Mouse (Mus musculus) neural tube, embryonic 15.5 days (tissue): ENCODE data around the gene Pbxip1. TPM values are rescaled to one million over a fixed set of nuclear protein-coding genes. Genes with fewer than 3 reads are reported as not detected.
"Not testable (repeated sequence)": the region's sequence is repeated elsewhere in the genome, so short reads cannot be mapped to it uniquely, and the experiment has no call there.

Source experiments
- ATAC-seq: fragments of 200-750 bp; cut with Nextera tagmentation; 2 replicates; pipeline ENCODE4 v1.8.0; 2017; ENCODE audit warnings: mild to moderate bottlenecking, moderate TSS enrichment, moderate library complexity; ENCODE audit not compliant: low FRiP score
- H3K27ac ChIP-seq: fragments of 300-500 bp; sonication (generic); replicated peaks from 2 replicates; pipeline ENCODE4 v1.5.1; 2015; ENCODE audit warnings: mild to moderate bottlenecking, inconsistent platforms
- H3K27me3 ChIP-seq: fragments of 300-500 bp; sonication (generic); replicated peaks from 2 replicates; pipeline ENCODE4 v1.6.1; 2015; ENCODE audit warnings: inconsistent platforms
- H3K36me3 ChIP-seq: fragments of 300-500 bp; sonication (generic); 2 replicates; pipeline ENCODE4 v1.6.1; 2015; ENCODE audit warnings: inconsistent platforms
- H3K4me1 ChIP-seq: fragments of 300-500 bp; sonication (generic); 2 replicates; pipeline ENCODE4 v1.6.1; 2015; ENCODE audit warnings: inconsistent platforms
- H3K4me2 ChIP-seq: fragments of 300-500 bp; sonication (generic); 2 replicates; pipeline ENCODE4 v1.6.1; 2015; ENCODE audit warnings: inconsistent platforms, mild to moderate bottlenecking, moderate library complexity
- H3K4me3 ChIP-seq: fragments of 300-500 bp; sonication (generic); replicated peaks from 2 replicates; pipeline ENCODE4 v1.5.1; 2015; ENCODE audit warnings: mild to moderate bottlenecking, inconsistent platforms
- H3K9ac ChIP-seq: fragments of 300-500 bp; sonication (generic); replicated peaks from 2 replicates; pipeline ENCODE4 v1.6.1; 2015; ENCODE audit warnings: mild to moderate bottlenecking, inconsistent platforms
- H3K9me3 ChIP-seq: fragments of 300-500 bp; sonication (generic); replicated peaks from 2 replicates; pipeline ENCODE4 v1.6.1; 2016; ENCODE audit warnings: inconsistent platforms
- WGBS: fragments of 180-500 bp; shearing (Covaris S2); methylation state at CpG from one replicate; pipeline ENCODE4 v1.1.7; 2015; ENCODE audit warnings: mixed read lengths; 5-methylcytosine and 5-hydroxymethylcytosine counted together
- polyA plus RNA-seq: library from polyadenylated mRNA; unstranded; fragments of >200 nt; fragmentation: Nextera tagmentation; extraction: Ambion mirVana; gene quantifications from 2 replicates; pipeline ENCODE4 v1.2.1, GENCODE M21; 2015

Gene Pbxip1
- polyA plus RNA-seq, 1 experiment from 2014 or later = 16.1 TPM

DNA sequence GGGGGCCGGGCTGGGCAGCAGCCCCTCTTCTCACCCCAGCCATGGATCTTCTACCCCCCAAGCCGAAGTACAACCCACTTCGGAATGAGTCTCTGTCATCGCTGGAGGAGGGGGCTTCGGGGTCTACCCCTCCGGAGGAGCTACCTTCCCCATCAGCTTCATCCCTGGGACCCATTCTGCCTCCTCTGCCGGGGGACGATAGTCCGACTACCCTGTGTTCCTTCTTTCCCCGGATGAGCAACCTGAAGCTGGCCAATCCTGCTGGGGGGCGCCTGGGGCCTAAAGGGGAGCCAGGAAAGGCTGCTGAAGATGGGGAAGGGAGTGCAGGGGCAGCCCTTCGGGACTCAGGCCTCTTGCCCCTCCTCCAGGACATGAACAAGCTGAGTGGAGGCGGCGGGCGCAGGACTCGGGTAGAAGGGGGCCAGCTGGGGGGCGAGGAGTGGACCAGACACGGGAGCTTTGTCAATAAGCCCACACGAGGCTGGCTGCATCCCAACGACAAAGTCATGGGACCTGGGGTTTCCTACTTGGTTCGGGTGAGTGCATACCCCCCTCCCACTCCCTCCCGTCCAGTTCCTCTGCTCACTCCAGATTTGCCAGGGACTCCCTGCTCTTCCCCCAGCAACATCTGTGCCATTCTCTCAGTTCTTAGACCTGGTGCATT lies 14.6 kb upstream of the Pbxip1 start:
- H3K4me3 ChIP-seq = peak overlapping the region; percentile 37
- no peaks in the 10 kb centered on the region for H3K27me3 ChIP-seq
- 10% methylated on average over 22 of the region's 22 CpGs for WGBS
- H3K9ac ChIP-seq = peak overlapping the region; percentile 36
- H3K4me1 ChIP-seq = peaks cover 46% of the 10 kb centered on the region
- H3K36me3 ChIP-seq = no peaks in the 10 kb centered on the region
- ATAC-seq = no peak
- H3K9me3 ChIP-seq = no peaks in the 10 kb centered on the region
- peak overlapping the region; percentile 62 for H3K4me2 ChIP-seq
- H3K27ac ChIP-seq = peak overlapping the region; percentile 74; the same call in 1 of the 2 replicates

GRCm38 (mm10) chr3:89422556-89423205 lies 13.8 kb upstream of the Pbxip1 start:
- Histone ChIP-seq H3K9ac (no peak overlapping the region), H3K27me3 (no peaks in the 10 kb centered on the region), H3K36me3 (peaks cover 7% of the 10 kb centered on the region; the same call in 1 of the 2 replicates), H3K4me3 (peak overlapping the region; percentile 37; the same call in 1 of the 2 replicates), H3K4me2 (peak overlapping the region; percentile 62), H3K9me3 (no peaks in the 10 kb centered on the region), H3K4me1 (peaks cover 40% of the 10 kb centered on the region), H3K27ac (no peak overlapping the region)
- WGBS = 74% methylated on average over 6 of the region's 6 CpGs
- no peak for ATAC-seq

GRCm38 (mm10) chr3:89424416-89425140 lies 11.9 kb upstream of the Pbxip1 start:
- Histone ChIP-seq H3K36me3 (peaks cover 7% of the 10 kb centered on the region; the same call in 1 of the 2 replicates), H3K27ac (no peak overlapping the region), H3K4me3 (no peak overlapping the region), H3K4me2 (no peak overlapping the region), H3K4me1 (peaks cover 32% of the 10 kb centered on the region), H3K9me3 (no peaks in the 10 kb centered on the region), H3K27me3 (no peaks in the 10 kb centered on the region), H3K9ac (no peak overlapping the region)
- 92% methylated on average over 5 of the region's 5 CpGs for WGBS
- no peak for ATAC-seq

GRCm38 (mm10) chr3:89425141-89425525 lies 11.4 kb upstream of the Pbxip1 start:
- no peak overlapping the region for H3K4me2 ChIP-seq
- WGBS = 90% methylated on average over 5 of the region's 5 CpGs
- no peak overlapping the region for H3K27ac ChIP-seq
- H3K36me3 ChIP-seq = peaks cover 7% of the 10 kb centered on the region; the same call in 1 of the 2 replicates
- H3K4me3 ChIP-seq = no peak overlapping the region
- H3K9ac ChIP-seq = no peak overlapping the region
- H3K27me3 ChIP-seq = no peaks in the 10 kb centered on the region
- H3K9me3 ChIP-seq = no peaks in the 10 kb centered on the region
- H3K4me1 ChIP-seq = peaks cover 27% of the 10 kb centered on the region
- no peak for ATAC-seq

DNA sequence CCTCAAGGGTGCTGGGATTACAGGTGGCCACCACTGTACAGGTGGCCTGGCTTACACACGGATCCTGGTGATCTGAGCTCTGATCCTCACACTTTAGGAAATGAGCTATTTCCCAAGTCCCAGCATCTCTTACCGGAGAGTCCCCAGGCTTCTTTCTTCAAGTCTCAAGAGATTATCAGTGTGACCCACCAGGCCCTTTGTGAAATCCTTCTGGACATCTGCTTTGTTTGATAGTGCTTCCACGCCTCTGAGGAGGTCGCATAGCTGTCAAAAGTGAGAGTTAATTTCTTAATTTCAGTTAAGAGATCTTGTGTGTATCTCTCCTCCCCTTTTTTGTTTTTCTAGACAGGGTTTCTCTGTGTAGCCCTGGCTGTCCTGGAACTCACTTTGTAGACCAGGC lies 10.6 kb upstream of the Pbxip1 start:
- ATAC-seq = no peak
- Histone ChIP-seq H3K4me3 (no peak overlapping the region), H3K27me3 (no peaks in the 10 kb centered on the region), H3K4me1 (peaks cover 24% of the 10 kb centered on the region), H3K4me2 (no peak overlapping the region), H3K27ac (no peak overlapping the region), H3K9ac (no peak overlapping the region), H3K9me3 (no peaks in the 10 kb centered on the region), H3K36me3 (peaks cover 7% of the 10 kb centered on the region; the same call in 1 of the 2 replicates)
- 92% methylated on average over 4 of the region's 4 CpGs for WGBS

GRCm38 (mm10) chr3:89429021-89429420 lies 7.5 kb upstream of the Pbxip1 start:
- H3K4me3 ChIP-seq, H3K27me3 ChIP-seq, ATAC-seq, H3K27ac ChIP-seq, H3K9ac ChIP-seq, H3K4me2 ChIP-seq, H3K9me3 ChIP-seq: not testable (repeated sequence)
- peaks cover 24% of the 10 kb centered on the region for H3K36me3 ChIP-seq
- peaks cover 26% of the 10 kb centered on the region for H3K4me1 ChIP-seq
- 89% methylated on average over 7 of the region's 7 CpGs for WGBS

GRCm38 (mm10) chr3:89430171-89431159 lies 6.0 kb upstream of the Pbxip1 start, which contains the start of gene Pygo2:
Gene Pygo2, plus strand, starts transcription at chr3:89430214.
- peak within 1 kb of the TSS; percentile 59 for H3K4me2 ChIP-seq
- peak within 1 kb of the TSS; percentile 79 for H3K4me3 ChIP-seq
- H3K27me3 ChIP-seq = no peaks in the 10 kb centered on the region
- WGBS = 3% methylated on average over 64 of the region's 68 CpGs
- peak within 1 kb of the TSS; percentile 88 for H3K27ac ChIP-seq
- peak within 1 kb of the TSS; percentile 96 for H3K9ac ChIP-seq
- peaks cover 29% of the 10 kb centered on the region for H3K36me3 ChIP-seq
- peaks cover 33% of the 10 kb centered on the region for H3K4me1 ChIP-seq
- no peaks in the 10 kb centered on the region for H3K9me3 ChIP-seq
- peak; percentile 98 for ATAC-seq

DNA sequence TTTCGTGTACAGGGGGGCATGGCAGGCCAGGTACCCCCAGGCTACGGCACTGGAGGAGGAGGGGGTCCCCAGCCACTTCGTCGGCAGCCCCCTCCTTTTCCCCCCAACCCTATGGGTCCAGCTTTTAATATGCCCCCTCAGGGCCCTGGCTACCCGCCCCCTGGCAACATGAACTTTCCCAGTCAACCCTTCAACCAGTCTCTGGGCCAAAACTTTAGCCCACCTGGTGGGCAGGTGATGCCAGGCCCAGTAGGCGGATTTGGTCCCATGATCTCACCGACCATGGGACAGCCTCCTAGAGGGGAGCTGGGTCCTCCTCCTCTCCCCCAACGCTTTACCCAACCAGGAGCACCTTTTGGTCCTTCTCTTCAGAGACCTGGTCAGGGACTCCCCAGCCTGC lies 3.9 kb upstream of the Pbxip1 start:
- H3K4me2 ChIP-seq = no peak overlapping the region
- 93% methylated on average over 8 of the region's 8 CpGs for WGBS
- no peak for ATAC-seq

GRCm38 (mm10) chr3:89434532-89434931 lies 2.0 kb upstream of the Pbxip1 start:
- 89% methylated on average over 11 of the region's 11 CpGs for WGBS
- Histone ChIP-seq H3K4me1 (peaks cover 47% of the 10 kb centered on the region), H3K9ac (no peak overlapping the region), H3K36me3 (peaks cover 22% of the 10 kb centered on the region), H3K27me3 (no peaks in the 10 kb centered on the region), H3K4me2 (no peak overlapping the region), H3K4me3 (no peak overlapping the region), H3K9me3 (no peaks in the 10 kb centered on the region), H3K27ac (no peak overlapping the region; the same call in 1 of the 2 replicates)
- no peak for ATAC-seq

More for the DNA sequence above, 3.9 kb upstream of the Pbxip1 start:
- Histone ChIP-seq H3K36me3 (peaks cover 23% of the 10 kb centered on the region), H3K9me3 (no peaks in the 10 kb centered on the region), H3K27me3 (no peaks in the 10 kb centered on the region), H3K27ac (no peak overlapping the region), H3K9ac (no peak overlapping the region), H3K4me1 (peaks cover 47% of the 10 kb centered on the region), H3K4me3 (no peak overlapping the region)

DNA sequence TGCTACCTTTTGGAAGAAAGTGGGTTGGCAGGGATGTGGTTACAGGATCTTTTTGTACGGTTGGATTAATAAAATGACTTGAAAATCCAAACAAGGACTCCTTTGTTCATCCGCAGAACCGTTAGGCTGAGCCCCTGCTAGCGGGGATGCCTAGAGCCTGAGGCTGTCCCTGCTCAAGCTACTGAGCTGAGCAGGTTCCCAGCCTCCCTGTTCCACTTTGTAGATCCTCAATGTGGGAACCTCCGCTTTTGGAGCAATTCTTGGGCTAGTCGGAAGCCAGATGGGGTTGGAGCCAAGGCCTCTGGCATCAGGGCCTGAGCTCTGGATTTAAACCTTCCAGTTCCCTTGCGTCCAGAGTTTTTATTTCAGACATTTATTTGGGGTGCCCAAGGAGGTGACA lies 1.5 kb upstream of the Pbxip1 start:
- Histone ChIP-seq H3K27ac (peak overlapping the region; percentile 4; the same call in 1 of the 2 replicates), H3K4me1 (peaks cover 47% of the 10 kb centered on the region)
- 68% methylated on average over 7 of the region's 7 CpGs for WGBS

DNA sequence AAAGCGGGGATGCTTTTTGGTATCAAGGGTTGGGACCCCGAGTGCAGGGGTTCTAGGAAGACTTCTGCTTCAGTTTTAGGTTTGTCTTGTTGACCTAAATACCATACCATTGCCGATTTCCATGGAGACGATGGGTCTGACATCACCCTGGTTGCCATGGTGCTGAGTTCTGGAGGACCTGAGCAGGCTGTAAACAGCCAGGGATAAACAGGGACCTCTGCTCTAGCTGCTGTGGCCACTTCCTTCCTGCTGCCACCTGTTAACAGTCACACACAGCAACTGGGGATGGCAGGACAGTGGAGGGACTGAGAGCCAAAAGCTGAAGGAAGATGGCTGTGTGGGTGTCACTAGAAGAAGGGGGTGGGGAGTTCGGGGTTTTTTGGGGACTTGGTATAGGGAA lies 763 bp downstream of the Pbxip1 start:
- H3K4me2 ChIP-seq = peak overlapping the region; percentile 46
- 0 out of 2 replicates have a peak overlapping the region, but pooled peaks have one; percentile 8 for H3K9ac ChIP-seq
- H3K27ac ChIP-seq = peak overlapping the region; percentile 62
- peak overlapping the region; percentile 36 for H3K4me3 ChIP-seq
- no peak for ATAC-seq
- no peaks in the 10 kb centered on the region for H3K27me3 ChIP-seq
- H3K9me3 ChIP-seq = no peaks in the 10 kb centered on the region
- 22% methylated on average over 5 of the region's 5 CpGs for WGBS
- peaks cover 32% of the 10 kb centered on the region for H3K4me1 ChIP-seq
- H3K36me3 ChIP-seq = peaks cover 22% of the 10 kb centered on the region

More for the DNA sequence above, 1.5 kb upstream of the Pbxip1 start:
- Histone ChIP-seq H3K36me3 (peaks cover 22% of the 10 kb centered on the region), H3K27me3 (no peaks in the 10 kb centered on the region), H3K9me3 (no peaks in the 10 kb centered on the region), H3K4me3 (no peak overlapping the region), H3K4me2 (no peak overlapping the region), H3K9ac (no peak overlapping the region)
- no peak for ATAC-seq
